Mouse (Mus musculus) lung, postnatal 0 days (tissue): ENCODE data around the gene Top2a. TPM values are rescaled to one million over a fixed set of nuclear protein-coding genes. Genes with fewer than 3 reads are reported as not detected.

Source experiments
- ATAC-seq: fragments of 200-750 bp; cut with Nextera tagmentation; 2 replicates; pipeline ENCODE4 v1.8.0; 2017; ENCODE audit warnings: moderate library complexity
- DNase-seq: peaks from one replicate; pipeline ENCODE4 v3.0.0-alpha.2; 2016; ENCODE audit warnings: low spot score
- H3K27ac ChIP-seq: fragments of 300-500 bp; sonication (generic); 2 replicates; pipeline ENCODE4 v1.5.1; 2014; ENCODE audit warnings: antibody characterized with exemption, mild to moderate bottlenecking, low read length, mixed read lengths
- H3K27me3 ChIP-seq: fragments of 300-500 bp; sonication (generic); replicated peaks from 2 replicates; pipeline ENCODE4 v1.6.1; 2014; ENCODE audit warnings: low read length, mixed read lengths; ENCODE audit not compliant: insufficient read depth
- H3K36me3 ChIP-seq: fragments of 300-500 bp; sonication (generic); 2 replicates; pipeline ENCODE4 v1.6.1; 2014; ENCODE audit warnings: low read length, mixed read lengths; ENCODE audit not compliant: insufficient read depth
- H3K4me1 ChIP-seq: fragments of 300-500 bp; sonication (generic); 2 replicates; pipeline ENCODE4 v1.6.1; 2014; ENCODE audit warnings: antibody characterized with exemption, low read depth, low read length, mixed read lengths; ENCODE audit not compliant: insufficient read depth
- H3K4me2 ChIP-seq: fragments of 300-500 bp; sonication (generic); replicated peaks from 2 replicates; pipeline ENCODE4 v1.6.1; 2014; ENCODE audit warnings: low read depth, mild to moderate bottlenecking, low read length, moderate library complexity, mixed read lengths
- H3K4me3 ChIP-seq: fragments of 300-500 bp; sonication (generic); 2 replicates; pipeline ENCODE4 v1.5.1; 2014; ENCODE audit warnings: low read depth, low read length
- H3K9ac ChIP-seq: fragments of 300-500 bp; sonication (generic); replicated peaks from 2 replicates; pipeline ENCODE4 v1.6.1; 2014; ENCODE audit warnings: low read depth, mild to moderate bottlenecking
- H3K9me3 ChIP-seq: fragments of 300-500 bp; sonication (generic); 2 replicates; pipeline ENCODE4 v1.6.1; 2016; ENCODE audit warnings: low read length, mixed read lengths
- CTCF ChIP-seq: IDR thresholded peaks from 2 replicates; pipeline ENCODE4 v1.5.1; 2016; ENCODE audit warnings: antibody characterized with exemption, mild to moderate bottlenecking
- EP300 ChIP-seq: IDR thresholded peaks from 2 replicates; pipeline ENCODE4 v1.6.1; 2016; ENCODE audit warnings: antibody characterized with exemption, mild to moderate bottlenecking, control low read depth
- WGBS: fragments of 180-500 bp; shearing (Covaris S2); extraction: QIAGEN DNeasy Blood & Tissue Kit; methylation state at CpG from one replicate; pipeline ENCODE4 v1.1.7; 2014; 5-methylcytosine and 5-hydroxymethylcytosine counted together
- polyA plus RNA-seq: library from polyadenylated mRNA; unstranded; fragments of >200 nt; fragmentation: Nextera tagmentation; extraction: Ambion mirVana; gene quantifications from 2 replicates; pipeline ENCODE4 v1.2.1, GENCODE M21; 2015

Top2a gene
- polyA plus RNA-seq, 1 experiment from 2014 or later = 11.1 TPM

GRCm38 (mm10) chr11:99019844-99020243, 4.1 kb downstream of the Top2a start:
- no peak overlapping the region for H3K27ac ChIP-seq

DNA sequence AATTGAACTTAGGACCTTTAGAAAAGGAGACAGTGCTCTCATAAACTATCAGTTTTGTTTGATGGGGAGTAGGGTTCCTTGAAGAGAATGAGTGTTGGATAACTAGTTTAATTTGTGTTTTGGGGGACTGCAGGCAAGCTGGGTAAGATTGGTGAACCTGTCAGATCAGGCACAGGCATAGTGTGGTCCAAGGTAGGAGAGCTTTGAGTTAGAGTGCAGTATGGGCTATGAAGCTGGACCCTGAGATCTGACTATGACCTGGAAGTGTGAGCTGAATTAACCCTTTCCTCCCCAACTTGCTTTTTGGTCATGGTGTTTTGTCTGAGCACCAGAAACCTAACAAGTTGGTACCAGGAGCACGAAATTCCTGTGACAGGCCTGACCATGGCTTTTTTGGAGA, 10.1 kb downstream of the Top2a start:
- H3K9me3 ChIP-seq = no peaks in the 10 kb centered on the region
- no peak overlapping the region for H3K4me2 ChIP-seq
- no peak overlapping the region for H3K4me3 ChIP-seq
- DNase-seq (no peak), ATAC-seq (no peak)
- H3K9ac ChIP-seq = no peak overlapping the region
- 90% methylated on average over 1 of the region's 1 CpGs for WGBS
- H3K27me3 ChIP-seq = no peaks in the 10 kb centered on the region
- H3K27ac ChIP-seq = no peak overlapping the region
- H3K36me3 ChIP-seq = 0 out of 2 replicates have a peak, but pooled peaks cover 5% of the 10 kb centered on the region
- no peaks in the 10 kb centered on the region for H3K4me1 ChIP-seq
- TF ChIP-seq CTCF (no peak), EP300 (no peak)

More at GRCm38 (mm10) chr11:99019844-99020243, 4.1 kb downstream of the Top2a start:
- no peak overlapping the region for H3K9ac ChIP-seq
- H3K4me3 ChIP-seq = no peak overlapping the region
- TF ChIP-seq EP300 (no peak), CTCF (no peak)
- ATAC-seq (no peak), DNase-seq (no peak)
- no peaks in the 10 kb centered on the region for H3K27me3 ChIP-seq
- H3K36me3 ChIP-seq = no peaks in the 10 kb centered on the region
- no peak overlapping the region for H3K4me2 ChIP-seq
- no peaks in the 10 kb centered on the region for H3K9me3 ChIP-seq
- 95% methylated on average over 6 of the region's 6 CpGs for WGBS
- 0 out of 2 replicates have a peak, but pooled peaks cover 4% of the 10 kb centered on the region for H3K4me1 ChIP-seq

- DNase-seq (no peak), ATAC-seq (no peak)
- H3K4me2 ChIP-seq = no peak overlapping the region
- H3K27ac ChIP-seq = no peak overlapping the region
- TF ChIP-seq CTCF (no peak), EP300 (no peak)
- no peaks in the 10 kb centered on the region for H3K4me1 ChIP-seq
- H3K36me3 ChIP-seq = 0 out of 2 replicates have a peak, but pooled peaks cover 5% of the 10 kb centered on the region
- WGBS = 92% methylated on average over 5 of the region's 5 CpGs
- H3K9me3 ChIP-seq = no peaks in the 10 kb centered on the region
- no peak overlapping the region for H3K4me3 ChIP-seq
- no peaks in the 10 kb centered on the region for H3K27me3 ChIP-seq
- no peak overlapping the region for H3K9ac ChIP-seq
These were observed 13.3 kb downstream of the Top2a start for GRCm38 (mm10) chr11:99010706-99011105.

- no peak for ATAC-seq
- H3K9me3 ChIP-seq = no peaks in the 10 kb centered on the region
These were observed 13.9 kb downstream of the Top2a start for GRCm38 (mm10) chr11:99010124-99010523.

DNA sequence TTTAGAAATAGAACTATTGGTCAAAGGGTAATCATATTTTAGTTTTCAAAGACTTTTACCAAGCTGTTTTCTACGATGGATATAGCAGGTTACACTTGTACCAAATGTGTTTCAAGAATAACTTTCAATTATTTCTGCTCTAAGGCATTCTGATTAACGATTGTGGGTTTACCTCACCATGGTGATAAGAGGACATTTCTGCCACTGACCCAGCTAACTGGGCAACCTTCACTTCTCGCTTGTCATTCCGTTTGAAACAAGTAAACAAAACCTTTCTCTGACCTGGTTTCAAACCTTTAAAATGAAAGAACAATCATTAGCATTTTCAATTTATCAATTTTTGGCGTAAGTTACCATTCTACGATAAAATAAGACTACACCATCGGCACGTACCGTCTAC, 17.2 kb downstream of the Top2a start:
- Histone ChIP-seq H3K36me3 (no peaks in the 10 kb centered on the region), H3K9me3 (no peaks in the 10 kb centered on the region), H3K9ac (no peak overlapping the region), H3K4me1 (no peaks in the 10 kb centered on the region), H3K27ac (no peak overlapping the region), H3K4me2 (no peak overlapping the region), H3K27me3 (no peaks in the 10 kb centered on the region), H3K4me3 (no peak overlapping the region)
- no peak for DNase-seq
- 85% methylated on average over 9 of the region's 9 CpGs for WGBS
- no peak for ATAC-seq
- TF ChIP-seq EP300 (no peak), CTCF (no peak)

More at GRCm38 (mm10) chr11:99010124-99010523, 13.9 kb downstream of the Top2a start:
- Histone ChIP-seq H3K4me1 (no peaks in the 10 kb centered on the region), H3K4me2 (no peak overlapping the region), H3K27me3 (no peaks in the 10 kb centered on the region), H3K36me3 (0 out of 2 replicates have a peak, but pooled peaks cover 5% of the 10 kb centered on the region), H3K9ac (no peak overlapping the region), H3K4me3 (no peak overlapping the region), H3K27ac (no peak overlapping the region)
- DNase-seq = no peak
- no peak for TF ChIP-seq EP300
- TF ChIP-seq CTCF = no peak
- 65% methylated on average over 4 of the region's 4 CpGs for WGBS

DNA sequence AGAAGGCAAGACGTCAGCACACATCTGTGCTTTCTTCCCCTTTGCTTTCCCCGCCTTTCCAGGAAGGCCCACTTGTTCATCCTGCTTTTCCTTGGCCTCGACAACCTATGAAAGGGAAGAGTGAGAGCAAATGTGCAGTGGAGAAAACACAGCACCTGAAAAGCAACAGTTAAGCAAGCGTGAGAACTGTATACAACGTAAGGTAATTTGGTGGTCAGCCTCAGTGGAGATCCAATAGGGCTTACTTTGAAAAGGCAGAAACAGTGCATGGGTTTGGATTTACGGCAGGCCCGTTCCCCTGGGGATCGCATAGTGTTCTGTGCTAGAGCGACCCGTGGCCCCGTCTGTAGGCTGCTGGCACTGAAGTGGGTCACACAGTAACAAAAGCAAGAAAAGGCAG, 24.7 kb downstream of the Top2a start:
- Histone ChIP-seq H3K36me3 (no peaks in the 10 kb centered on the region; the same call in 1 of the 2 replicates), H3K4me3 (no peak overlapping the region), H3K4me1 (no peaks in the 10 kb centered on the region), H3K27me3 (no peaks in the 10 kb centered on the region), H3K27ac (no peak overlapping the region), H3K9ac (no peak overlapping the region), H3K9me3 (no peaks in the 10 kb centered on the region), H3K4me2 (no peak overlapping the region)
- DNase-seq = no peak
- WGBS = 94% methylated on average over 11 of the region's 11 CpGs
- TF ChIP-seq EP300 = no peak
- TF ChIP-seq CTCF = no peak
- ATAC-seq = no peak

DNA sequence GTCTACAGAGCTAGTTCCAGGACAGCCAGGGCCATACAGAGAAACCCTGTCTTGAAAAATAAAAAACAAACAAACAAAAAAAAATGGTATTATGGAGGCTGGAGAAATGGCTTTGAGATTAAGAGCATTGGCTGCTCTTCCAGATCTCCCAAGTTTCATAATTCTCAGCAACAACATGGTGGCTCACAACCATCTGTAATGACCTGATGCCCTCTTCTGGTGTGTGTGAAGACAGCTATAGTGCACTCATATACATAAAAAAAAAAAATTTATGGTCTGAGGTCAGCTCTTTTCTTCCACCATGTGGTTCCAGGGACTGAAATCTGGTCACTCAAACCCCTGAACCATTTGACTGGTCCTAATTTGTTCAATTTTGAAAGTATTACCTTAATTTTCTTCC, 25.2 kb downstream of the Top2a start:
- no peaks in the 10 kb centered on the region; the same call in 1 of the 2 replicates for H3K36me3 ChIP-seq
- DNase-seq = no peak
- no peak overlapping the region for H3K4me2 ChIP-seq
- no peaks in the 10 kb centered on the region for H3K27me3 ChIP-seq
- no peaks in the 10 kb centered on the region for H3K9me3 ChIP-seq
- H3K9ac ChIP-seq = no peak overlapping the region
- no peak for ATAC-seq
- no peak overlapping the region for H3K27ac ChIP-seq
- no peaks in the 10 kb centered on the region for H3K4me1 ChIP-seq
- no peak for TF ChIP-seq EP300
- peak; percentile 55 for TF ChIP-seq CTCF
- no peak overlapping the region for H3K4me3 ChIP-seq
